Mouse (Mus musculus) right cerebral cortex, postnatal 10 days (tissue): ENCODE measurements at regions not wholly inside any gene's neighbourhood (a gene's known extent, or its start where the extent isn't known, plus 50 kb on each side); places are given as distances from the start of the nearest gene placed in this dataset.
A peak's percentile ranks its signal among the peaks of the same experiment; 100 is the strongest.

Source experiments
- DNase-seq, 2 experiments: peaks; one replicate each; pipeline ENCODE4 v3.0.0; 2021; ENCODE audit warnings: low spot score in 2 of 2

DNA sequence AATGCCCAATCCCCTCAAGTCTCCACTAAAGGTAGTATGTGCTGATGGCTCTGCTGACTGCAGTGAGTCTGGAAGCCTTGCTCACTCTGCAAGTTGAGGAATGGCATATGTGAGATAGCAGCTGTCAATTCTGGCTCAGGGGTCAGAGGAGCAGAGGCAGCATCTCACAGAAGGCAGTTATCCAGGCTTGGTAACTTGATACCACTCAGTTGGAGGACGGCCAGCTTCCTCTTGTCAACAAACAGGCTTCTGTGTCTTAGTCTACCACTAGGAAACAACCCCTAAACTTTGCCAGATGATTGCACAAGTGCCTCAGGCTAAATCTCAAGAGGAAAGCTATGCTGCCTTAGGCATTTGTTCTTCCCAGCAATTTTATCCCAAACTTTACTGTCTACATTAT lies 55.7 kb upstream of the Gabre start:
- peak in 1 of 2 experiments; percentile 20 for DNase-seq

DNA sequence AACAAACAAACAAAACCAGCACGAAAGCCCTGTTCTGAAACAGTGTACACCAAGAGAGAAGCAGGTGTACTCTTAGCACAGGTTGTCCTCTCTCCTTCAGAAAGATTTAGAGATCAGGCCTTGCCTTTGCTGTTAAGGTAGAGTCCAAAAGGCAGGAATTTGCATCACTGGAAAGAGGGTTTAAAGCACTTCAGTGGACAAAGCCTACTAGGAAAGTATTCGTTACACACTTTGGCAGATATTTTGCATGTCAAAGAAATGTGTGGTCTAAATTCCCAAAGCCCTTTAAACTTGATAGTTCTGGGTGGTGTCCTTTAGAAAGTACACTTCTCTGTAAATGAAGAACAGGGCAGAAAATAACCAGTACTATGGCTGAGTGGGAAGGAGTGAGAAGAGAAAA lies 54.2 kb upstream of the Gabre start:
- no peak for DNase-seq
